Mouse (Mus musculus) neural tube, embryonic 12.5 days (tissue): ENCODE data around the gene Pphln1. TPM values are rescaled to one million over a fixed set of nuclear protein-coding genes. Genes with fewer than 3 reads are reported as not detected.
"Not testable (repeated sequence)": the region's sequence is repeated elsewhere in the genome, so short reads cannot be mapped to it uniquely, and the experiment has no call there.

ENCODE experiments used
- ATAC-seq: fragments of 200-750 bp; cut with Nextera tagmentation; 2 replicates; pipeline ENCODE4 v1.8.0; 2017; ENCODE audit warnings: low read depth, mild to moderate bottlenecking, moderate TSS enrichment, moderate library complexity; ENCODE audit not compliant: low FRiP score
- H3K27ac ChIP-seq: fragments of 300-500 bp; sonication (generic); 2 replicates; pipeline ENCODE4 v1.5.1; 2016
- H3K27me3 ChIP-seq: fragments of 300-500 bp; sonication (generic); replicated peaks from 2 replicates; pipeline ENCODE4 v1.6.1; 2016; ENCODE audit warnings: mild to moderate bottlenecking
- H3K36me3 ChIP-seq: fragments of 300-500 bp; sonication (generic); 2 replicates; pipeline ENCODE4 v1.6.1; 2016; ENCODE audit warnings: mild to moderate bottlenecking
- H3K4me1 ChIP-seq: fragments of 300-500 bp; sonication (generic); 2 replicates; pipeline ENCODE4 v1.6.1; 2016
- H3K4me2 ChIP-seq: fragments of 300-500 bp; sonication (generic); replicated peaks from 2 replicates; pipeline ENCODE4 v1.6.1; 2016; ENCODE audit warnings: mild to moderate bottlenecking
- H3K4me3 ChIP-seq: fragments of 300-500 bp; sonication (generic); 2 replicates; pipeline ENCODE4 v1.5.1; 2016
- H3K9ac ChIP-seq: fragments of 300-500 bp; sonication (generic); 2 replicates; pipeline ENCODE4 v1.6.1; 2016; ENCODE audit warnings: mild to moderate bottlenecking
- H3K9me3 ChIP-seq: fragments of 300-500 bp; sonication (generic); 2 replicates; pipeline ENCODE4 v1.6.1; 2016; ENCODE audit warnings: mild to moderate bottlenecking
- WGBS: fragments of 180-500 bp; shearing (Covaris S2); methylation state at CpG from one replicate; pipeline ENCODE4 v1.1.7; 2016; 5-methylcytosine and 5-hydroxymethylcytosine counted together
- polyA plus RNA-seq: library from polyadenylated mRNA; unstranded; fragments of >200 nt; fragmentation: Nextera tagmentation; extraction: Ambion mirVana; gene quantifications from 2 replicates; pipeline ENCODE4 v1.2.1, GENCODE M21; 2016

Pphln1 gene
- 68.1 and 75.4 TPM in 2 replicates for polyA plus RNA-seq

- under 1% methylated on average over 100 of the region's 100 CpGs for WGBS
- Histone ChIP-seq H3K36me3 (peaks cover 16% of the 10 kb centered on the region), H3K4me1 (peaks cover 25% of the 10 kb centered on the region), H3K27ac (peak within 1 kb of the TSS; percentile 80), H3K4me2 (peak within 1 kb of the TSS; percentile 73), H3K4me3 (peak within 1 kb of the TSS; percentile 98), H3K9me3 (no peaks in the 10 kb centered on the region), H3K9ac (peak within 1 kb of the TSS; percentile 97), H3K27me3 (no peaks in the 10 kb centered on the region)
- ATAC-seq, result peak; percentile 96
These were observed at the start of gene Pphln1, which contains the start of gene Zcrb1 for GRCm38 (mm10) chr15:93397826-93398698. Pphln1 (plus strand) TSS chr15:93398350. Zcrb1 (minus strand) TSS chr15:93398334.

GRCm38 (mm10) chr15:93358346-93359095 is 39.6 kb upstream of the Pphln1 start:
- Histone ChIP-seq H3K4me3 (no peak overlapping the region), H3K4me2 (no peak overlapping the region), H3K9me3 (no peaks in the 10 kb centered on the region), H3K9ac (no peak overlapping the region), H3K36me3 (no peaks in the 10 kb centered on the region), H3K27ac (no peak overlapping the region), H3K4me1 (no peaks in the 10 kb centered on the region), H3K27me3 (no peaks in the 10 kb centered on the region)
- no peak for ATAC-seq
- 91% methylated on average over 19 of the region's 19 CpGs for WGBS

- ATAC-seq, result no peak
- WGBS, result 89% methylated on average over 6 of the region's 6 CpGs
- Histone ChIP-seq H3K36me3 (no peaks in the 10 kb centered on the region), H3K27ac (no peak overlapping the region), H3K4me3 (no peak overlapping the region), H3K9ac (no peak overlapping the region), H3K4me1 (no peaks in the 10 kb centered on the region), H3K9me3 (no peaks in the 10 kb centered on the region), H3K27me3 (no peaks in the 10 kb centered on the region), H3K4me2 (no peak overlapping the region)
These were observed 32.6 kb upstream of the Pphln1 start for GRCm38 (mm10) chr15:93365561-93365960.

- Histone ChIP-seq H3K4me3 (no peak overlapping the region), H3K9ac (no peak overlapping the region), H3K4me2 (no peak overlapping the region), H3K4me1 (no peaks in the 10 kb centered on the region), H3K27ac (no peak overlapping the region), H3K27me3 (no peaks in the 10 kb centered on the region), H3K9me3 (no peaks in the 10 kb centered on the region), H3K36me3 (no peaks in the 10 kb centered on the region)
- ATAC-seq, result no peak
- WGBS, result 76% methylated on average over 9 of the region's 9 CpGs
These were observed 29.6 kb upstream of the Pphln1 start for GRCm38 (mm10) chr15:93368558-93368957.

- 89% methylated on average over 2 of the region's 2 CpGs for WGBS
- ATAC-seq, result no peak
- Histone ChIP-seq H3K4me1 (no peaks in the 10 kb centered on the region), H3K36me3 (no peaks in the 10 kb centered on the region), H3K4me2 (no peak overlapping the region), H3K4me3 (no peak overlapping the region), H3K27me3 (no peaks in the 10 kb centered on the region), H3K9ac (no peak overlapping the region), H3K27ac (no peak overlapping the region), H3K9me3 (no peaks in the 10 kb centered on the region)
These were observed 26.3 kb upstream of the Pphln1 start for GRCm38 (mm10) chr15:93371838-93372237.

GRCm38 (mm10) chr15:93372525-93373119 is 25.5 kb upstream of the Pphln1 start:
- H3K27ac ChIP-seq, H3K4me1 ChIP-seq, H3K4me2 ChIP-seq, H3K4me3 ChIP-seq, H3K9me3 ChIP-seq, H3K27me3 ChIP-seq, H3K9ac ChIP-seq, ATAC-seq, H3K36me3 ChIP-seq: not testable (repeated sequence)

- ATAC-seq, result no peak
- Histone ChIP-seq H3K9me3 (no peaks in the 10 kb centered on the region), H3K4me2 (no peak overlapping the region), H3K27me3 (no peaks in the 10 kb centered on the region), H3K36me3 (no peaks in the 10 kb centered on the region), H3K9ac (no peak overlapping the region), H3K4me3 (no peak overlapping the region), H3K4me1 (no peaks in the 10 kb centered on the region), H3K27ac (no peak overlapping the region)
- 92% methylated on average over 5 of the region's 5 CpGs for WGBS
These were observed 22.5 kb upstream of the Pphln1 start for GRCm38 (mm10) chr15:93375696-93376095.

- no peaks in the 10 kb centered on the region for H3K4me1 ChIP-seq
- no peak for ATAC-seq
- H3K27me3 ChIP-seq, result no peaks in the 10 kb centered on the region
- H3K36me3 ChIP-seq, result no peaks in the 10 kb centered on the region
- H3K27ac ChIP-seq, result no peak overlapping the region
- no peaks in the 10 kb centered on the region for H3K9me3 ChIP-seq
- no peak overlapping the region for H3K9ac ChIP-seq
- no peak overlapping the region for H3K4me2 ChIP-seq
- WGBS, result 84% methylated on average over 3 of the region's 3 CpGs
- H3K4me3 ChIP-seq, result no peak overlapping the region
These were observed 19.0 kb upstream of the Pphln1 start for GRCm38 (mm10) chr15:93379177-93379576.

GRCm38 (mm10) chr15:93381337-93381736 is 16.8 kb upstream of the Pphln1 start:
- no peak for ATAC-seq
- Histone ChIP-seq H3K9ac (no peak overlapping the region), H3K27me3 (no peaks in the 10 kb centered on the region), H3K4me3 (no peak overlapping the region), H3K36me3 (peaks cover 17% of the 10 kb centered on the region), H3K4me1 (no peaks in the 10 kb centered on the region), H3K4me2 (no peak overlapping the region), H3K27ac (no peak overlapping the region), H3K9me3 (no peaks in the 10 kb centered on the region)
- WGBS, result 53% methylated on average over 5 of the region's 5 CpGs

GRCm38 (mm10) chr15:93397269-93397668 is 881 bp upstream of the Pphln1 start:
- Histone ChIP-seq H3K9me3 (no peaks in the 10 kb centered on the region), H3K27ac (no peak overlapping the region), H3K9ac (peak overlapping the region; percentile 97), H3K4me3 (peak overlapping the region; percentile 98), H3K36me3 (peaks cover 21% of the 10 kb centered on the region), H3K4me2 (peak overlapping the region; percentile 73), H3K27me3 (no peaks in the 10 kb centered on the region), H3K4me1 (peaks cover 25% of the 10 kb centered on the region)
- WGBS, result 2% methylated on average over 11 of the region's 11 CpGs
- ATAC-seq, result no peak

GRCm38 (mm10) chr15:93398699-93399540 is 770 bp downstream of the Pphln1 start:
- peaks cover 10% of the 10 kb centered on the region for H3K36me3 ChIP-seq
- H3K27me3 ChIP-seq, result no peaks in the 10 kb centered on the region
- WGBS, result under 1% methylated on average over 36 of the region's 36 CpGs
- H3K9ac ChIP-seq, result peak overlapping the region; percentile 97
- H3K4me1 ChIP-seq, result peaks cover 25% of the 10 kb centered on the region
- peak overlapping the region; percentile 73 for H3K4me2 ChIP-seq
- peak; percentile 32; the same call in 1 of the 2 replicates for ATAC-seq
- H3K9me3 ChIP-seq, result no peaks in the 10 kb centered on the region
- peak overlapping the region; percentile 80 for H3K27ac ChIP-seq
- H3K4me3 ChIP-seq, result peak overlapping the region; percentile 98
